Mouse (Mus musculus) lung, postnatal 0 days (tissue): ENCODE measurements around the gene Pard3b.

Experiments used
- CTCF ChIP-seq: IDR thresholded peaks from 2 replicates; pipeline ENCODE4 v1.5.1; 2016; ENCODE audit warnings: antibody characterized with exemption, mild to moderate bottlenecking
- EP300 ChIP-seq: IDR thresholded peaks from 2 replicates; pipeline ENCODE4 v1.6.1; 2016; ENCODE audit warnings: antibody characterized with exemption, mild to moderate bottlenecking, control low read depth

- TF ChIP-seq EP300: no peak
- TF ChIP-seq CTCF: no peak
These were observed 860.5 kb downstream of the Pard3b start for GRCm38 (mm10) chr1:62499146-62499545.
